In the genomic region with DNA sequence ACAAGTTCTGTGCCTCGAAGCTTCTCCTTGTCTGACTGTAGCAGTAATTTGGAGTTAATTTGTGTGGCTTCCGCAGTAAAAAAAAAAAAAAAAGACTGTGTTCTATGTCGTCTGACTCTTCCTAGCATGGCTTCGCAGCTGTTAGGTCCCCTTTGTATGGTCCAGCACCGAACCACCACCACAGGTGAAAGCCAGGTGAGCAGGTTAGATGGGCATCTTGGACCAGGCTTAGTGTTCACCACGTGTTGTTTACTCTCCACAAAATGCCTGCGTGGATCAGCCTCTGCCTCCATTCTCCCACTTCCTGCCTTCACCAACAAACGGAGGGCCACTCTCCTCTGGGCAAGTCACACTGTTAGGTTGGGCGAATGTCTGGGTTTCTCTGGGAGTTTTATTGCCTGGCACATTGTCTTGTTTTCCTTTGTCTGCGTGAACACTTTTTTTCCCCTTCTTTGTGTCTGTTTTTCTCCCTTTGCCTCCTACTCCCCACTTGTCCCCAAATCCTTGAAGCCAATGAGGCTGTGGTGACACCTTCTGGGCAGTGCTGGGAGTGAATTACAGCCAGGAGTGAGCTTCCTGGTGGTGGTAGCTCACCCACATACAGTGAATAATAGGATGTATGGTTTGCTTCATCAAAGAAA, we compare ENCODE assay signal across 8 mouse cellular contexts.
DNase-seq lines count a peak whose midpoint lies in the region; ATAC-seq and TF ChIP-seq lines count a peak whose summit lies in the region.

No protein-coding gene starts in this region.

- H3K79me2 ChIP-seq in C2C12 (ENCODE audit: control insufficient read depth, insufficient read depth) = no peaks in the 10 kb centered on the region

- no peak overlapping the region for H3K4me3 ChIP-seq in C2C12 (ENCODE audit: insufficient read depth, poor library complexity, severe bottlenecking)
- H3K4me3 ChIP-seq in hindbrain, embryonic 10.5 days = peak overlapping the region; percentile 26
- peak overlapping the region; percentile 24 for H3K4me3 ChIP-seq in lung, embryonic 14.5 days (ENCODE audit: low read depth, low read length)

- H3K79me3 ChIP-seq in C2C12 (ENCODE audit: low read depth) = no peaks in the 10 kb centered on the region

- TF ChIP-seq CTCF in C2C12 (IDR thresholded peaks at IDR 0.05; ENCODE audit: control insufficient read depth, insufficient read depth, insufficient read length) = peak; percentile 77
- peak; percentile 97 for TF ChIP-seq CTCF in lung, embryonic 14.5 days (IDR thresholded peaks at IDR 0.05; ENCODE audit: low read depth)

- peak overlapping the region; percentile 89 for H3K27ac ChIP-seq in hindbrain, embryonic 10.5 days
- no peak overlapping the region; the same call in 1 of the 2 replicates for H3K27ac ChIP-seq in lung, embryonic 14.5 days (ENCODE audit: low read depth)

- peak; percentile 84 for DNase-seq in brain, adult 2 months (ENCODE audit: low read depth, low spot score)
- DNase-seq in forelimb bud, embryonic 11.5 days (ENCODE audit: low read depth, low spot score) = peak; percentile 80
- DNase-seq in hindbrain, embryonic 10.5 days (ENCODE audit: low spot score) = peak; percentile 81
- DNase-seq in layer of hippocampus, adult 9-10 months (ENCODE audit: low spot score) = peak; percentile 51
- DNase-seq in lung, embryonic 14.5 days = peak; percentile 90
- DNase-seq in retina, embryonic 14.5 days (ENCODE audit: low spot score) = peak; percentile 82

- H3K27me3 ChIP-seq in C2C12 (ENCODE audit: control insufficient read depth, insufficient read depth, insufficient read length) = no peaks in the 10 kb centered on the region
- H3K27me3 ChIP-seq in hindbrain, embryonic 10.5 days (ENCODE audit: insufficient read depth, poor library complexity, severe bottlenecking) = no peaks in the 10 kb centered on the region
- no peaks in the 10 kb centered on the region for H3K27me3 ChIP-seq in lung, embryonic 14.5 days (ENCODE audit: insufficient read depth, low read length)

- 45% methylated on average over 10 of the region's 10 CpGs for WGBS in hindbrain, embryonic 10.5 days
- 24% methylated on average over 10 of the region's 10 CpGs for WGBS in lung, embryonic 14.5 days

- peak overlapping the region; percentile 52 for H3K9ac ChIP-seq in lung, embryonic 14.5 days

- no peaks in the 10 kb centered on the region for H3K36me3 ChIP-seq in C2C12 (ENCODE audit: control insufficient read depth, insufficient read depth)
- H3K36me3 ChIP-seq in hindbrain, embryonic 10.5 days = no peaks in the 10 kb centered on the region
- no peaks in the 10 kb centered on the region for H3K36me3 ChIP-seq in lung, embryonic 14.5 days (ENCODE audit: insufficient read depth)

- no peaks in the 10 kb centered on the region for H3K9me3 ChIP-seq in hindbrain, embryonic 10.5 days
- no peaks in the 10 kb centered on the region for H3K9me3 ChIP-seq in lung, embryonic 14.5 days (ENCODE audit: low read depth, low read length)

- peak; percentile 80; the same call in 1 of the 2 replicates for ATAC-seq in lung, embryonic 14.5 days (ENCODE audit: insufficient read depth)
- ATAC-seq in monocyte, adult 5-6 weeks (replicated peaks; ENCODE audit: insufficient number of reproducible peaks, low FRiP score, low TSS enrichment, poor library complexity, severe bottlenecking) = no peak

- H3K4me1 ChIP-seq in hindbrain, embryonic 10.5 days (replicated peaks) = peaks cover 18% of the 10 kb centered on the region
- H3K4me1 ChIP-seq in lung, embryonic 14.5 days (ENCODE audit: insufficient read depth) = peaks cover 4% of the 10 kb centered on the region; the same call in 1 of the 2 replicates

- H3K4me2 ChIP-seq in lung, embryonic 14.5 days = peak overlapping the region; percentile 62

- no peak overlapping the region for H3ac ChIP-seq in C2C12 (ENCODE audit: control insufficient read depth, insufficient read length, low read depth)

TF ChIP-seq in C2C12, 6 proteins besides CTCF, POLR2A, EP300 and RAD21:
- no peak for TF ChIP-seq USF1 (IDR thresholded peaks at IDR 0.05; ENCODE audit: low read depth)
- no peak for TF ChIP-seq MAX (IDR thresholded peaks at IDR 0.05)
- TF ChIP-seq MYOG (IDR thresholded peaks at IDR 0.05; ENCODE audit: control insufficient read depth, extremely low read depth, insufficient read length) = no peak
- TF ChIP-seq FOSL1 (IDR thresholded peaks at IDR 0.05; ENCODE audit: insufficient read depth, low read length, poor library complexity, severe bottlenecking) = no peak
TF ChIP-seq in C2C12: peak in this region for 0.
